Mouse (Mus musculus) lung, postnatal 25 days (tissue): Measurements from ENCODE around the gene Siae.

ENCODE experiments used
- DNase-seq: peaks from one replicate; pipeline ENCODE4 v3.0.0; 2022; ENCODE audit warnings: low spot score

Siae gene

GRCm38 (mm10) chr9:37540701-37541575 is 14.6 kb upstream of the Siae start:
- DNase-seq = peak; percentile 21

- peak; percentile 21 for DNase-seq
These were observed 13.5 kb upstream of the Siae start for GRCm38 (mm10) chr9:37541851-37542642.

- no peak for DNase-seq
These were observed 11.5 kb upstream of the Siae start for GRCm38 (mm10) chr9:37543869-37544440.

GRCm38 (mm10) chr9:37544447-37545165 is 10.9 kb upstream of the Siae start:
- peak; percentile 67 for DNase-seq

- DNase-seq = no peak
These were observed 10.3 kb upstream of the Siae start for GRCm38 (mm10) chr9:37545166-37545610.

- DNase-seq = no peak
These were observed 9.5 kb upstream of the Siae start for GRCm38 (mm10) chr9:37545847-37546452.

- DNase-seq = no peak
These were observed 8.6 kb upstream of the Siae start for GRCm38 (mm10) chr9:37546889-37547288.

- DNase-seq = no peak
These were observed 5.1 kb upstream of the Siae start for GRCm38 (mm10) chr9:37550435-37550834.

- DNase-seq = no peak
These were observed 3.6 kb upstream of the Siae start for GRCm38 (mm10) chr9:37551751-37552531.

- peak; percentile 90 for DNase-seq
These were observed 2.8 kb upstream of the Siae start, which contains the start of gene Nrgn for GRCm38 (mm10) chr9:37552536-37553293. Gene Nrgn (minus strand): TSS chr9:37552904.

GRCm38 (mm10) chr9:37554279-37554678 is 1.2 kb upstream of the Siae start:
- no peak for DNase-seq

- no peak for DNase-seq
These were observed 868 bp downstream of the Siae start for GRCm38 (mm10) chr9:37556366-37556765.

GRCm38 (mm10) chr9:37560617-37561016 is 5.1 kb downstream of the Siae start:
- DNase-seq = no peak

GRCm38 (mm10) chr9:37563805-37564204 is 8.3 kb downstream of the Siae start:
- DNase-seq = no peak

GRCm38 (mm10) chr9:37567019-37567418 is 11.5 kb downstream of the Siae start:
- no peak for DNase-seq

- no peak for DNase-seq
These were observed 12.0 kb downstream of the Siae start for GRCm38 (mm10) chr9:37567454-37567853.

GRCm38 (mm10) chr9:37567892-37568604 is 12.6 kb downstream of the Siae start:
- no peak for DNase-seq

GRCm38 (mm10) chr9:37568605-37569214 is 13.2 kb downstream of the Siae start:
- DNase-seq = no peak
